In genomic region chr3:96245003-96245886, GRCm38 (mm10) we compare ENCODE assay signal across 8 mouse cellular contexts. TPM values are rescaled to one million over a fixed set of nuclear protein-coding genes. Genes with fewer than 3 reads are reported as not detected.
DNase-seq lines count a peak whose midpoint lies in the region; ATAC-seq lines count a peak whose summit lies in the region.
"Not testable (repeated sequence)": the region's sequence is repeated elsewhere in the genome, so short reads cannot be mapped to it uniquely, and the experiment has no call there.

Hist2h2aa1 (plus strand) TSS chr3:96245497.

- not testable (repeated sequence) for H3K36me3 ChIP-seq in hindbrain, embryonic 14.5 days (replicated peaks; ENCODE audit: control insufficient read depth, insufficient read depth)

- H3K4me1 ChIP-seq in hindbrain, embryonic 14.5 days (replicated peaks; ENCODE audit: control insufficient read depth, insufficient read depth, low read length), result peaks cover 19% of the 10 kb centered on the region; the same call in 1 of the 2 replicates

- H3K4me3 ChIP-seq in hindbrain, embryonic 14.5 days (replicated peaks; ENCODE audit: low read length), result peak within 1 kb of the TSS; percentile 44

- peak; percentile 93 for ATAC-seq in hindbrain, embryonic 14.5 days (ENCODE audit: low FRiP score)

- not testable (repeated sequence) for H3K27me3 ChIP-seq in hindbrain, embryonic 14.5 days (ENCODE audit: control insufficient read depth, insufficient read depth, low read length)

- 1% methylated on average over 31 of the region's 88 CpGs for WGBS in hindbrain, embryonic 14.5 days

- not testable (repeated sequence) for H3K9me3 ChIP-seq in hindbrain, embryonic 14.5 days (ENCODE audit: control insufficient read depth, low read length)

- H3K27ac ChIP-seq in hindbrain, embryonic 14.5 days, result peak within 1 kb of the TSS; percentile 95

- H3K4me2 ChIP-seq in hindbrain, embryonic 14.5 days (replicated peaks), result peak within 1 kb of the TSS; percentile 80

- DNase-seq in MN1 (ENCODE audit: low spot score), result peak; percentile 79
- peak; percentile 88 to 90 for DNase-seq in cerebellum, postnatal 14 days
- DNase-seq in frontal cortex, postnatal 36 days (ENCODE audit: low spot score in 2 of 2), result peak; percentile 88 to 91
- DNase-seq in hindbrain, embryonic 14.5 days (ENCODE audit: low spot score), result peak; percentile 67
- peak; percentile 89 for DNase-seq in layer of hippocampus, postnatal 36 days
- DNase-seq in lung, postnatal 25 days (ENCODE audit: low spot score), result peak; percentile 88
- DNase-seq in retina, embryonic 14.5 days (ENCODE audit: low spot score), result peak; percentile 80
- DNase-seq in thymus, postnatal 36 days, result peak; percentile 87 to 88

- H3K9ac ChIP-seq in hindbrain, embryonic 14.5 days, result peak within 1 kb of the TSS; percentile 80

RNA-seq across cellular contexts. Expression of gene Hist2h2aa1, which starts in this region (rescaled TPM):
- polyA plus RNA-seq in hindbrain, embryonic 14.5 days (2014; fragmentation: Nextera tagmentation; extraction: Ambion mirVana), result 12.0 and 16.6 TPM in 2 replicates
- total RNA-seq in layer of hippocampus, postnatal 36 days (2021), result 10 to 100 TPM in 1 of 2 experiments, 1 to 10 TPM in 1; 3.1 to 11.1 TPM

Comparison
In these comparisons a context has a peak if more than half of its experiments do, and no peak if none do; other contexts are left out.
1. Peak in every context shown above with its lines: DNase-seq, ATAC-seq, H3K4me3 ChIP-seq and H3K27ac ChIP-seq.